Mouse (Mus musculus) stomach, postnatal 0 days (tissue): ENCODE measurements around the gene Sfpq. TPM values are rescaled to one million over a fixed set of nuclear protein-coding genes. Genes with fewer than 3 reads are reported as not detected.

Experiments used
- ATAC-seq: fragments of 200-750 bp; cut with Nextera tagmentation; 2 replicates; pipeline ENCODE4 v1.8.0; 2017; ENCODE audit not compliant: low FRiP score, low TSS enrichment
- DNase-seq: peaks from one replicate; pipeline ENCODE4 v3.0.0-alpha.2; 2016; ENCODE audit warnings: low spot score
- H3K27ac ChIP-seq: fragments of 300-500 bp; sonication (generic); replicated peaks from 2 replicates; pipeline ENCODE4 v1.5.1; 2014; ENCODE audit warnings: mild to moderate bottlenecking, control low read depth
- H3K27me3 ChIP-seq: fragments of 300-500 bp; sonication (generic); 2 replicates; pipeline ENCODE4 v1.6.1; 2014; ENCODE audit warnings: low read length; ENCODE audit not compliant: control insufficient read depth, insufficient read depth
- H3K36me3 ChIP-seq: fragments of 300-500 bp; sonication (generic); 2 replicates; pipeline ENCODE4 v1.6.1; 2014; ENCODE audit warnings: low read length, mixed read lengths; ENCODE audit not compliant: control insufficient read depth, insufficient read depth
- H3K4me1 ChIP-seq: fragments of 300-500 bp; sonication (generic); replicated peaks from 2 replicates; pipeline ENCODE4 v1.6.1; 2014; ENCODE audit warnings: antibody characterized with exemption; ENCODE audit not compliant: control insufficient read depth, insufficient read depth
- H3K4me2 ChIP-seq: fragments of 300-500 bp; sonication (generic); replicated peaks from 2 replicates; pipeline ENCODE4 v1.6.1; 2014; ENCODE audit warnings: low read depth, mild to moderate bottlenecking, control low read depth, moderate library complexity
- H3K4me3 ChIP-seq: fragments of 300-500 bp; sonication (generic); 2 replicates; pipeline ENCODE4 v1.5.1; 2014; ENCODE audit warnings: low read depth, low read length, control low read depth
- H3K9ac ChIP-seq: fragments of 300-500 bp; sonication (generic); 2 replicates; pipeline ENCODE4 v1.6.1; 2014; ENCODE audit warnings: mild to moderate bottlenecking, low read length, control low read depth, mixed read lengths
- H3K9me3 ChIP-seq: fragments of 300-500 bp; sonication (generic); 2 replicates; pipeline ENCODE4 v1.6.1; 2016; ENCODE audit warnings: low read length; ENCODE audit not compliant: control insufficient read depth
- CTCF ChIP-seq: IDR thresholded peaks from 2 replicates; pipeline ENCODE4 v1.5.1; 2016; ENCODE audit warnings: antibody characterized with exemption, low read depth, mild to moderate bottlenecking, moderate library complexity
- EP300 ChIP-seq: optimal IDR thresholded peaks from 2 replicates; pipeline ENCODE3; 2016; ENCODE audit warnings: antibody characterized with exemption
- WGBS: fragments of 180-500 bp; shearing (Covaris S2); extraction: QIAGEN DNeasy Blood & Tissue Kit; methylation state at CpG from one replicate; pipeline ENCODE4 v1.1.7; 2014; 5-methylcytosine and 5-hydroxymethylcytosine counted together
- polyA plus RNA-seq: library from polyadenylated mRNA; unstranded; fragments of >200 nt; fragmentation: Nextera tagmentation; extraction: Ambion mirVana; gene quantifications from 2 replicates; pipeline ENCODE4 v1.2.1, GENCODE M21; 2015

Gene Sfpq
- polyA plus RNA-seq, 1 experiment from 2014 or later = 41.5 TPM

- no peaks in the 10 kb centered on the region for H3K9me3 ChIP-seq
- no peaks in the 10 kb centered on the region for H3K27me3 ChIP-seq
- H3K4me3 ChIP-seq = no peak overlapping the region
- DNase-seq (no peak), ATAC-seq (no peak)
- 80% methylated on average over 7 of the region's 7 CpGs for WGBS
- no peak overlapping the region for H3K9ac ChIP-seq
- no peak overlapping the region for H3K27ac ChIP-seq
- H3K4me2 ChIP-seq = no peak overlapping the region
- H3K36me3 ChIP-seq = peaks cover 4% of the 10 kb centered on the region
- TF ChIP-seq EP300 (no peak), CTCF (peak; percentile 51)
- no peaks in the 10 kb centered on the region for H3K4me1 ChIP-seq
Observed at GRCm38 (mm10) chr4:127054522-127055198, 33.5 kb downstream of the Sfpq start.

DNA sequence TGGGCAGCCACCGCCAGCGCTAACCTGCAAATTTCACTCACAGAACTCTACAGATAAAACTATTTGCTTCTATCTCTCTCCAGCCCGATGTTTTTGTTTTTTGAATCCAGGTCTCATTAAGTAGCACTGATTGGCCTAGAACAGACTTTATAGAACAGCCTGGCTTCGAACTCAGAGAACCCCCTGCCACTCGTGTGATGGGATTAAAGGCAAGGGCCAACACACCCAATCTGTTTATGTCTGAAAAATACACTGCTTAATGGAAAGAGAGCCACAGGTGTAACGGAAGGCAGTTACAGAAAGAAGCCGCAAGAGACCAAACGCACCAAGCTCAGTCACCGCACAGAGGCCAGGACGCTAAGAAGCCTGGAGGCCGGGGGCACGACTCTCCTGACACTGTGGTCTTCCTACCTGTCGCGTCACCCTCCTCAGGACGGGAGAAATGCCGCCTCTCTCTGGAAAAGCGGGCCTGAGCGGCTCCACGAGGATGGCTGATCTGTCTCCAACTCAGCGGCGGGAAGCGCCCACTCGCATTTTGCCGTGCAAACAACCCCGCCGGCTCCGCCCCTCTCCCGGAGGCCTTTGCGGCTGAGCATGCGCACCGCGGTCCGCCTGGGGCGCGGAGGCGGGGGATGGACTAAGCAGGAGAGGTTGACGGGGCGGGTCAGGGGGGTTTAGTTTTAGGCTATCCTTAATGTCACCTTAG lies 39.6 kb downstream of the Sfpq start, which contains the start of gene Zmym1:
TSS of gene Zmym1 (minus strand) at position 568 of the 706 bp plus-strand sequence.
- peak within 1 kb of the TSS; percentile 69 for H3K4me3 ChIP-seq
- under 1% methylated on average over 38 of the region's 38 CpGs for WGBS
- ATAC-seq (peak; percentile 93), DNase-seq (peak; percentile 92)
- TF ChIP-seq CTCF = no peak
- no peak for TF ChIP-seq EP300
- H3K4me2 ChIP-seq = peak within 1 kb of the TSS; percentile 73
- 0 out of 2 replicates have a peak, but pooled peaks cover 2% of the 10 kb centered on the region for H3K4me1 ChIP-seq
- H3K36me3 ChIP-seq = no peaks in the 10 kb centered on the region
- H3K27me3 ChIP-seq = no peaks in the 10 kb centered on the region
- H3K9me3 ChIP-seq = no peaks in the 10 kb centered on the region
- H3K27ac ChIP-seq = no peak within 1 kb of the TSS
- peak within 1 kb of the TSS; percentile 79 for H3K9ac ChIP-seq

- no peak overlapping the region for H3K27ac ChIP-seq
- no peak for TF ChIP-seq EP300
- no peak for TF ChIP-seq CTCF
- 62% methylated on average over 1 of the region's 1 CpGs for WGBS
Observed at GRCm38 (mm10) chr4:127064051-127064450, 42.9 kb downstream of the Sfpq start.

GRCm38 (mm10) chr4:127074915-127075314 lies 53.8 kb downstream of the Sfpq start:
- H3K4me2 ChIP-seq = no peak overlapping the region
- no peak overlapping the region for H3K9ac ChIP-seq
- H3K4me1 ChIP-seq = peaks cover 4% of the 10 kb centered on the region; the same call in 1 of the 2 replicates
- no peak for ATAC-seq
- no peaks in the 10 kb centered on the region for H3K27me3 ChIP-seq
- no peak overlapping the region for H3K4me3 ChIP-seq
- no peak for DNase-seq
- WGBS = 59% methylated on average over 1 of the region's 1 CpGs
- H3K36me3 ChIP-seq = no peaks in the 10 kb centered on the region
- no peak for TF ChIP-seq EP300
- no peak for TF ChIP-seq CTCF
- H3K9me3 ChIP-seq = no peaks in the 10 kb centered on the region
- H3K27ac ChIP-seq = no peak overlapping the region

More at GRCm38 (mm10) chr4:127064051-127064450, 42.9 kb downstream of the Sfpq start:
- H3K9me3 ChIP-seq = no peaks in the 10 kb centered on the region
- ATAC-seq (no peak), DNase-seq (no peak)
- no peak overlapping the region for H3K4me3 ChIP-seq
- no peak overlapping the region for H3K4me2 ChIP-seq
- no peaks in the 10 kb centered on the region for H3K36me3 ChIP-seq
- H3K9ac ChIP-seq = no peak overlapping the region
- no peaks in the 10 kb centered on the region for H3K27me3 ChIP-seq
- H3K4me1 ChIP-seq = 0 out of 2 replicates have a peak, but pooled peaks cover 2% of the 10 kb centered on the region

DNA sequence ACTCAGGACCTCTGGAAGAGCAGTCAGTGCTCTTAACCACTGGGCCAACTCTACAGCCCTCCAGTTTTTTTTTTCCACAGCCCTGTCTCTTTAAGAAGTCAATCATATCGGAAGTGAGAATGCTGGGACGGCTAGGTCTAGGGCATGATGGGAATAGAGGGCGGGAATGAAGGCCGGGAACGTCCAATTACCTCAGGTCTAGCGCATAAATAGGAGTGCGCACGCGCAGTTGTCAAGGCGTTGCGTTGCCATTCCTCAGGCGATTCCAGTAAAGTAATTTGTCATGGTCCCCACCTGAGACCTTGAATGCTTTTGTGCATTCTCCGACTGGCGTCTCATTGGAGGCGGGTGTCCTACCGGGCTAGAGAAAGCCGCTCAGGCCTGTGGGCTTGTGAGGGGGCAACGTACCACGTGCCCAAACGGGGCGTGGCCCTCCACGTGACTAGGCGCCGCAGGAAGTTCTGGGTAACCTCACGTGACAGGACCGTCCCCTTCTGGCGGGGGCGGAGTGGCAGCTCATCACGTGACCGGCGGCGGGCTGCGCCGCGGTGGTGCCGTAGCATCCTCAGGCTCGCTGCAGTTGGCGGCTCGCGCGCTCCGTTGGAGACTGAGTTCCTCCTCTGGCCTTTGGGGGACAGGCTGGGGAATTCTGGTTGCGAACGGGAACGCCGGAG lies 55.9 kb downstream of the Sfpq start, which contains the start of gene Zmym6:
TSS of gene Zmym6 (plus strand) at position 509 of the 674 bp plus-strand sequence.
- TF ChIP-seq CTCF (peak; percentile 33), EP300 (no peak)

More for the DNA sequence above, 55.9 kb downstream of the Sfpq start, which contains the start of gene Zmym6:
- ATAC-seq = peak; percentile 97
- H3K27ac ChIP-seq = peak within 1 kb of the TSS; percentile 90
- no peaks in the 10 kb centered on the region for H3K27me3 ChIP-seq
- peak within 1 kb of the TSS; percentile 63 for H3K9ac ChIP-seq
- peak within 1 kb of the TSS; percentile 78 for H3K4me2 ChIP-seq
- under 1% methylated on average over 46 of the region's 46 CpGs for WGBS
- peak; percentile 96 for DNase-seq
- no peaks in the 10 kb centered on the region; the same call in 1 of the 2 replicates for H3K36me3 ChIP-seq
- peaks cover 4% of the 10 kb centered on the region; the same call in 1 of the 2 replicates for H3K4me1 ChIP-seq
- H3K4me3 ChIP-seq = peak within 1 kb of the TSS; percentile 55
- no peaks in the 10 kb centered on the region for H3K9me3 ChIP-seq
